Mouse (Mus musculus): ENCODE measurements around the gene Nol9.

DNA sequence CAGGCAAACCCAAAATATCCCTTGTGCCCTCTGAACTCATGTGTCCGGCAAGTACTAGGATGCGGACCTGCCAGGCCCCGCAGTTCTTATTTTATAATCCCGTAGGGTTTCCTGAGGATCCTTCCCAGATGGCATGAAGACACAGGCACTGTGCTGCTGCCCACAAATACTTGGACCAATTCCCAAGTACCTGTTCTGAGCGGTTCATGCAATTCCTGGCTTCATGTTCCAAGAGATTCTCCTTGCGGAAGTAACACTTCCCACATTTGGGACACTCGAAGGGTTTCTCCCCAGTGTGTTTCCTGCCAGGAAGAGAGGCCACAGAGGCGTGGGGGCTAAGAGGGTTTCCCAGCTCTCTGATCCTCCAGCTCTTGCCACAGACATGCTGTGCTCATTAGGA, 16.6 kb upstream of the Nol9 start:
- TF ChIP-seq POLR2A (IDR thresholded peaks at IDR 0.05; ENCODE audit: control insufficient read depth, extremely low read depth, insufficient read depth, low read length, poor library complexity) (no peak), CTCF (IDR thresholded peaks at IDR 0.05; ENCODE audit: borderline replicate concordance, control insufficient read depth, extremely low read depth, insufficient read depth, low read length, poor library complexity) (no peak)
